Mouse (Mus musculus): ENCODE measurements at regions not wholly inside any gene's neighbourhood (a gene's known extent, or its start where the extent isn't known, plus 50 kb on each side); places are given as distances from the start of the nearest gene placed in this dataset.

DNA sequence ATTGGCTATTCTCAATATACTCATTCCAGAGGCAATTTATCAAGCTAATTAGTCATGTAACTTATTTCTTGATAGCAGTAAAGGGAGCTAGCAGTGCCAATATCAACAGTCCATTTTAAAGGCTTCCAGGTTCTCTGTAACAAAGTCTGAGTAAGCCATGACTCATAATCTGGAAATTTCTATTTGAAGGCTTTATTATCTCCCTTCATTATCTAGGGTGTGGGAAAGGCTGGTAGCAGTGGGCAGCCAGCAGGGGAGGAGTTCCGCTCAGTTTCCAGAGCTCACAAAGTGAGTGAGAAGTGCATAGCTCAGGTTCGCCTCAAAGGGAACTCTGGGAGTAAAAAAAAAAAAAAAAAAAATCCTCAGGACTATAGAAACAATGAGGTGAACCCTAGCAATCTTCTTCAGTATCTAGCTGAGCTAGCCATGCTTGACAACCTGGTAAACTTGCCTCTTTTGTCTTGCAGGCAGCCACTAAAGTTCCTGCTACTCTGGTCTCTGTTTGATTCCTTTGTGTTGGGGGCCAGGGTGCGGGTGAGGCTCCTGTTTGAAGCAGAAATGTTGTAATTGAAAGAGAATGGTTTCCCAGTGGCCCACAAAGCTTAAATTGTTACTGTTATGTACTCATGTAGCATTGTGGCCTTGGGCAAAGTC, 68.7 kb upstream of the Itprid2 start:
- H3K36me3 ChIP-seq (ENCODE audit: control insufficient read depth, insufficient read depth), result no peaks in the 10 kb centered on the region
- H3K79me3 ChIP-seq (ENCODE audit: low read depth), result no peaks in the 10 kb centered on the region
- H3K4me3 ChIP-seq (ENCODE audit: insufficient read depth, poor library complexity, severe bottlenecking), result no peak overlapping the region
- no peak for TF ChIP-seq CEBPB (IDR thresholded peaks at IDR 0.05; ENCODE audit: low read depth)
- TF ChIP-seq MYOD1 (IDR thresholded peaks at IDR 0.05; ENCODE audit: control insufficient read depth, insufficient read length, low read depth), result no peak
- TF ChIP-seq FOSL1 (IDR thresholded peaks at IDR 0.05; ENCODE audit: insufficient read depth, low read length, poor library complexity, severe bottlenecking), result peak; percentile 86
- TF ChIP-seq MYOG (IDR thresholded peaks at IDR 0.05; ENCODE audit: control insufficient read depth, extremely low read depth, insufficient read length), result no peak
- no peaks in the 10 kb centered on the region for H3K79me2 ChIP-seq (ENCODE audit: control insufficient read depth, insufficient read depth)
- no peaks in the 10 kb centered on the region for H3K27me3 ChIP-seq (ENCODE audit: control insufficient read depth, insufficient read depth, insufficient read length)
- H3ac ChIP-seq (ENCODE audit: control insufficient read depth, insufficient read length, low read depth), result no peak overlapping the region

DNA sequence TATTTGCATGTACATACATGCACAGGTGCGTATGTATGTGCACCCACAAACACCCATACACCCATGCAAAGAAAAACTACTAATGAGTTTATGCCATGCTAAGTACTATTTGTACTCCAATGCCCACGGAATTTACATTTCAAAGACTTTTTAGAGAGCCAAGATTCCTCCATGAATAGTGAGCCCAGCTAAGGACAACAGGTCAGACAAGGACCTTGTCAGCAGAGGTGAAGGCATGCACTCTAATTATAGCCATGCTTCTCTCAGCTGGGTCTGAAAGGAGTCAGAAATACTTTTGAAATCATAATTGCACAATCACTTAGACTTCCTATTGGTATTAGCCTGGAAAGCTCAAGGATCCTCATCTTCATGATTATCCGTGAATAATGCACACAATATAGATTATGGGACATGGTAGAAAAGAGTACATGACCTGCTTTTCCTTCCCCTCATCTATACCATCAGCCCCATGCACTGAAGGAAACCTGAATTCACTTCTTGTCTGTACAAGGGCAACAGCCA, 67.7 kb upstream of the Itprid2 start:
- no peaks in the 10 kb centered on the region for H3K79me3 ChIP-seq (ENCODE audit: low read depth)
- no peaks in the 10 kb centered on the region for H3K36me3 ChIP-seq (ENCODE audit: control insufficient read depth, insufficient read depth)
- H3ac ChIP-seq (ENCODE audit: control insufficient read depth, insufficient read length, low read depth), result no peak overlapping the region
- H3K79me2 ChIP-seq (ENCODE audit: control insufficient read depth, insufficient read depth), result no peaks in the 10 kb centered on the region
- no peak for TF ChIP-seq USF1 (IDR thresholded peaks at IDR 0.05; ENCODE audit: low read depth)
- no peak for TF ChIP-seq CTCF (IDR thresholded peaks at IDR 0.05; ENCODE audit: control insufficient read depth, insufficient read depth, insufficient read length)
- TF ChIP-seq MAX (IDR thresholded peaks at IDR 0.05), result no peak
- no peak for TF ChIP-seq MYOD1 (IDR thresholded peaks at IDR 0.05; ENCODE audit: control insufficient read depth, insufficient read length, low read depth)
- peak; percentile 75 for TF ChIP-seq CEBPB (IDR thresholded peaks at IDR 0.05; ENCODE audit: low read depth)
- TF ChIP-seq MYOG (IDR thresholded peaks at IDR 0.05; ENCODE audit: control insufficient read depth, extremely low read depth, insufficient read length), result no peak
- TF ChIP-seq FOSL1 (IDR thresholded peaks at IDR 0.05; ENCODE audit: insufficient read depth, low read length, poor library complexity, severe bottlenecking), result no peak
- H3K4me3 ChIP-seq (ENCODE audit: insufficient read depth, poor library complexity, severe bottlenecking), result no peak overlapping the region
- H3K27me3 ChIP-seq (ENCODE audit: control insufficient read depth, insufficient read depth, insufficient read length), result no peaks in the 10 kb centered on the region

DNA sequence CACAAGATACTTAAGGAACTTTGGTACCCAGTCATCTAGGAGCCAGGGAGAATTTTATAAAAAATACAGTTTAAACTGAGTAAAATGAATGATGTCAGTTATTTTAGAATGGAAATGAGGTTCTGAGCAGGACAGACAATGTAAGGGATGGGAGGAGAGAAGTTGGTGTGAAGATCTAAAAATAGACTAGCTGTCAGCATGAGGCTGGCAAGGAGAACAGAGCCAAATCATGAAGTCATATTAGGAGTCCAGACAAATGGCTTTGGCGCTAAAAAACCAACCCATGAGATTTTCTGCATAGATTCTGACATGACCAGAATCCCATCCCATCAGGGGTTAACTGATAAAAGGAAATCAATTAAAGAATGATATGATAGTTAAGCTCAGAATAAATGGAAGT, 65.5 kb upstream of the Itprid2 start:
- no peaks in the 10 kb centered on the region for H3K36me3 ChIP-seq (ENCODE audit: control insufficient read depth, insufficient read depth)
- no peak overlapping the region for H3ac ChIP-seq (ENCODE audit: control insufficient read depth, insufficient read length, low read depth)
- no peak for TF ChIP-seq CTCF (IDR thresholded peaks at IDR 0.05; ENCODE audit: control insufficient read depth, insufficient read depth, insufficient read length)
- TF ChIP-seq MYOD1 (IDR thresholded peaks at IDR 0.05; ENCODE audit: control insufficient read depth, insufficient read length, low read depth), result no peak
- TF ChIP-seq CEBPB (IDR thresholded peaks at IDR 0.05; ENCODE audit: low read depth), result no peak
- TF ChIP-seq FOSL1 (IDR thresholded peaks at IDR 0.05; ENCODE audit: insufficient read depth, low read length, poor library complexity, severe bottlenecking), result no peak
- no peak for TF ChIP-seq MAX (IDR thresholded peaks at IDR 0.05)
- no peak for TF ChIP-seq MYOG (IDR thresholded peaks at IDR 0.05; ENCODE audit: control insufficient read depth, extremely low read depth, insufficient read length)
- no peak for TF ChIP-seq USF1 (IDR thresholded peaks at IDR 0.05; ENCODE audit: low read depth)
- H3K27me3 ChIP-seq (ENCODE audit: control insufficient read depth, insufficient read depth, insufficient read length), result no peaks in the 10 kb centered on the region
- no peaks in the 10 kb centered on the region for H3K79me3 ChIP-seq (ENCODE audit: low read depth)
- H3K4me3 ChIP-seq (ENCODE audit: insufficient read depth, poor library complexity, severe bottlenecking), result no peak overlapping the region
- H3K79me2 ChIP-seq (ENCODE audit: control insufficient read depth, insufficient read depth), result no peaks in the 10 kb centered on the region

DNA sequence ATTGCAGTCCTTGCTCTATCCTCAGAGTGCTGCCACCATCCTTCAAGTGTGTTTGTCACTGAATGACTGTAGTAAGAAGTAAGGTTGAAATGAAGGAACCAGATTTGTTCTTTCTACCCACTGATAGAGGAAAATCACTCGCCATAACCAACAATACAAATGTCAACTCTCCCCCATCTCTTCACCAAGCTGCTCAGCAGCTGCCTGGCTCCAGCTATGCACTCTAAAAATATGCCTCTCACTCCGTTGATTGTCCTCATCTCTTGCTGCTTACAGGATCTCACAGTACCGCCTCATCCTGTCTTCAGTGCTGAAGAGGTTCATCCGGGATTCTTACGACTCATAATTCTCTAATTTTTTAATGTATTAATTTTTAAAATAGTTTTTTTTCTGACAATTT, 63.2 kb upstream of the Itprid2 start:
- Histone ChIP-seq H3K79me2 (ENCODE audit: control insufficient read depth, insufficient read depth) (no peaks in the 10 kb centered on the region), H3K79me3 (ENCODE audit: low read depth) (no peaks in the 10 kb centered on the region), H3K4me3 (ENCODE audit: insufficient read depth, poor library complexity, severe bottlenecking) (no peak overlapping the region), H3ac (ENCODE audit: control insufficient read depth, insufficient read length, low read depth) (no peak overlapping the region), H3K27me3 (ENCODE audit: control insufficient read depth, insufficient read depth, insufficient read length) (no peaks in the 10 kb centered on the region), H3K36me3 (ENCODE audit: control insufficient read depth, insufficient read depth) (no peaks in the 10 kb centered on the region)
- no peak for TF ChIP-seq CEBPB (IDR thresholded peaks at IDR 0.05; ENCODE audit: low read depth)
- no peak for TF ChIP-seq MYOG (IDR thresholded peaks at IDR 0.05; ENCODE audit: control insufficient read depth, extremely low read depth, insufficient read length)
- TF ChIP-seq CTCF (IDR thresholded peaks at IDR 0.05; ENCODE audit: control insufficient read depth, insufficient read depth, insufficient read length), result no peak
- no peak for TF ChIP-seq USF1 (IDR thresholded peaks at IDR 0.05; ENCODE audit: low read depth)
- TF ChIP-seq MYOD1 (IDR thresholded peaks at IDR 0.05; ENCODE audit: control insufficient read depth, insufficient read length, low read depth), result no peak
- TF ChIP-seq FOSL1 (IDR thresholded peaks at IDR 0.05; ENCODE audit: insufficient read depth, low read length, poor library complexity, severe bottlenecking), result no peak
- no peak for TF ChIP-seq MAX (IDR thresholded peaks at IDR 0.05)

DNA sequence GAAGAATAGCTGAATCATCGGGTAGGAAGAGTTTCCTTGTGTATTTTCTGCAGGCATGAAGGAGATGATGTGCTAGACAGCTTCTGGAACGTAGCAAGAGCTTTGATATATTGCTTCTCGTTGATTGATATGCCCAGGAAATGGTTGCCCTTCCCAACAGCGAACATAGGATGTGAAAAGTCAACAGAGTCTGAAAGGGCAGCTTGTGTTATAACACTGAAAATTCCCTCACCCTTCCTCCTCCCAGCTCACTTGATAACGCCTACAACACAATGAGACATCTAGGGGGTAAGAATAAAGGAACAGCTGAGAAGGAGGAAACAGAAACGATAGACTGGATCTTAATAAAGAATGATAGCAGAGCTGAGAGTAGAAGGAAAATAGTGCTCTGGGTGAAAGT, 60.1 kb upstream of the Itprid2 start:
- TF ChIP-seq CTCF (IDR thresholded peaks at IDR 0.05; ENCODE audit: control insufficient read depth, insufficient read depth, insufficient read length), result no peak
- TF ChIP-seq CEBPB (IDR thresholded peaks at IDR 0.05; ENCODE audit: low read depth), result no peak
- TF ChIP-seq FOSL1 (IDR thresholded peaks at IDR 0.05; ENCODE audit: insufficient read depth, low read length, poor library complexity, severe bottlenecking), result no peak
- no peak for TF ChIP-seq MYOG (IDR thresholded peaks at IDR 0.05; ENCODE audit: control insufficient read depth, extremely low read depth, insufficient read length)
- no peak for TF ChIP-seq USF1 (IDR thresholded peaks at IDR 0.05; ENCODE audit: low read depth)
- H3ac ChIP-seq (ENCODE audit: control insufficient read depth, insufficient read length, low read depth), result no peak overlapping the region
- H3K4me3 ChIP-seq (ENCODE audit: insufficient read depth, poor library complexity, severe bottlenecking), result no peak overlapping the region
- no peaks in the 10 kb centered on the region for H3K27me3 ChIP-seq (ENCODE audit: control insufficient read depth, insufficient read depth, insufficient read length)
- H3K36me3 ChIP-seq (ENCODE audit: control insufficient read depth, insufficient read depth), result no peaks in the 10 kb centered on the region
- H3K79me3 ChIP-seq (ENCODE audit: low read depth), result no peaks in the 10 kb centered on the region
- H3K79me2 ChIP-seq (ENCODE audit: control insufficient read depth, insufficient read depth), result no peaks in the 10 kb centered on the region
